Mouse (Mus musculus) liver, adult 2 months (tissue): ENCODE measurements around the gene Bfar. TPM values are rescaled to one million over a fixed set of nuclear protein-coding genes. Genes with fewer than 3 reads are reported as not detected.
"Not testable (repeated sequence)": the region's sequence is repeated elsewhere in the genome, so short reads cannot be mapped to it uniquely, and the experiment has no call there.

ENCODE experiments used
- DNase-seq: peaks from one replicate; pipeline ENCODE4 v3.0.0-alpha.2; 2011; ENCODE audit warnings: low read depth, low spot score; ENCODE audit errors: extremely low read depth
- H3K27ac ChIP-seq: fragments of 200-500 bp; replicated peaks from 2 replicates; pipeline ENCODE4 v1.5.1; 2012; ENCODE audit warnings: low read depth, mild to moderate bottlenecking, control low read depth, inconsistent platforms, low read length; ENCODE audit not compliant: insufficient read depth
- H3K27me3 ChIP-seq: fragments of 200-500 bp; 2 replicates; pipeline ENCODE4 v1.6.1; 2012; ENCODE audit warnings: mild to moderate bottlenecking, moderate library complexity, low read length, inconsistent platforms; ENCODE audit not compliant: control insufficient read depth, insufficient read depth
- H3K36me3 ChIP-seq: fragments of 200-500 bp; 2 replicates; pipeline ENCODE4 v1.6.1; 2012; ENCODE audit warnings: low read length, inconsistent platforms; ENCODE audit not compliant: control insufficient read depth, insufficient read depth
- H3K4me1 ChIP-seq: fragments of 200-500 bp; 2 replicates; pipeline ENCODE4 v1.6.1; 2011; ENCODE audit warnings: low read length; ENCODE audit not compliant: control insufficient read depth, insufficient read depth
- H3K4me3 ChIP-seq: fragments of 200-500 bp; 2 replicates; pipeline ENCODE4 v1.5.1; 2011; ENCODE audit warnings: low read depth, mild to moderate bottlenecking, control low read depth, low read length, moderate library complexity; ENCODE audit not compliant: insufficient read depth
- H3K79me2 ChIP-seq: fragments of 200-500 bp; 2 replicates; pipeline ENCODE4 v1.6.1; 2012; ENCODE audit warnings: inconsistent platforms, mild to moderate bottlenecking, low read length, moderate library complexity; ENCODE audit not compliant: control insufficient read depth, insufficient read depth
- H3K9ac ChIP-seq: fragments of 200-500 bp; 2 replicates; pipeline ENCODE4 v1.6.1; 2012; ENCODE audit warnings: low read depth, mild to moderate bottlenecking, control low read depth, inconsistent platforms, low read length
- CTCF ChIP-seq: fragments of 200-500 bp; IDR thresholded peaks from 2 replicates; pipeline ENCODE4 v1.5.1; 2011; ENCODE audit warnings: low read depth, low read length, control low read depth
- POLR2A ChIP-seq: fragments of 200-500 bp; IDR thresholded peaks from 2 replicates; pipeline ENCODE4 v1.6.1; 2011; ENCODE audit warnings: low read length, control low read depth; ENCODE audit not compliant: insufficient read depth; ENCODE audit errors: extremely low read depth
- WGBS: fragments of 180-500 bp; shearing (Covaris S2); methylation state at CpG from one replicate; pipeline ENCODE4 v1.1.7; 2018; 5-methylcytosine and 5-hydroxymethylcytosine counted together
- polyA plus RNA-seq: library from polyadenylated mRNA; depleted of rRNA; stranded (reverse); fragments of >200 nt; gene quantifications from 2 replicates; pipeline ENCODE4 v1.2.3, GENCODE M21; 2012
- total RNA-seq: library from RNA; depleted of rRNA; stranded (reverse); fragments of >200 nt; gene quantifications from 2 replicates; pipeline ENCODE4 v1.2.3, GENCODE M21; 2014

The Bfar gene
- total and polyA plus RNA-seq, 2 experiments: 23.4 to 44.9 TPM

DNA sequence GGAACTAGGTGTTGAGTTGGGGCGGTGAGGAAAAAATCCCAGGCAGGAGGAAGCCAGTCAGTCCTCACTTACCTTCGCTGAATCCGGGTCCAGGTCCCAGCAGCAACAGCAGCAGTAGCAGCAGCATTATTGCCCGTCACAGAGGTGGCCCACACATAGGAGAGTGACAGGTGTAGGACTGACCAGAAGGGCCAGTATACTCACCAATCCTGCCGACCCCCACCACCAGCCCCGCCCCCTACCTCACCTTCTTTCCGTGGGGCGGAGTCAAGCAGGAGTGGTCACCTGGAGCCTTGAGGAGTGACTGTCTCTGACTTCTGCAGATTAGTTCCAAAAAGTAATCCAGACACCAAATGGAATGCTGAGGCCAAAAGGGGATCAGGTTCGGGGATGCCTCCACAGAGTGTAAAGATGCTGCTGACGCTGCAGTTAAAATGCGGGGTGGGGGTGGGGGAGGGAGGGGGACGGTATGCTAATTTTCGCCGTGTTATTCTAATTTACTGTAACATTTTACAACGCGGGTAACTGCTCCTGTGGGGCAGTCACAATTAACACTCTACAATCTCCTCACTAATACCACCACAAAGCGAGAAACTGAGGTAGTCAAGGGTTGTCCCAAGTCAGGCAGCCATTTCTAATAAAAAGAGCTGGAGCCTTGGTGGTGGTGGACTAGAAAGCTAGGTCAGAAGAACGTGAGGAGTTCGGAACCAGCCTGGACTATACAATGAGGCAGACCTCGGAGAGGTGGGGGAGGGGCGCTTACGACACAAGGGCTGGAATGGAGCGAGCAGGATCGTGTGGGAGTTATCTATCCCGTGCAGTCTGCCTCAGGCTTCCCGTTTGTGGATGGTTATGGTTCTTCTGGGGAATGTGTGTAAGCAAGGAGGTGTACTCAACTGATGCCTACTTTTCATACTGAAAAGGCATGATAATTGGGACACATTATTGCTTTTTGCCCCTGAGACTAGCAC lies 58.9 kb downstream of the Bfar start, which contains the start of gene Pla2g10:
TSS of gene Pla2g10 (minus strand) at position 699 of the 971 bp plus-strand sequence.
- WGBS: 21% methylated on average over 26 of the region's 26 CpGs
- Histone ChIP-seq H3K4me3 (no peak within 1 kb of the TSS), H3K79me2 (no peaks in the 10 kb centered on the region), H3K9ac (no peak within 1 kb of the TSS), H3K27me3 (no peaks in the 10 kb centered on the region), H3K4me1 (peaks cover 3% of the 10 kb centered on the region; the same call in 1 of the 2 replicates), H3K36me3 (no peaks in the 10 kb centered on the region), H3K27ac (no peak within 1 kb of the TSS)
- TF ChIP-seq CTCF (no peak), POLR2A (no peak)
- no peak for DNase-seq

DNA sequence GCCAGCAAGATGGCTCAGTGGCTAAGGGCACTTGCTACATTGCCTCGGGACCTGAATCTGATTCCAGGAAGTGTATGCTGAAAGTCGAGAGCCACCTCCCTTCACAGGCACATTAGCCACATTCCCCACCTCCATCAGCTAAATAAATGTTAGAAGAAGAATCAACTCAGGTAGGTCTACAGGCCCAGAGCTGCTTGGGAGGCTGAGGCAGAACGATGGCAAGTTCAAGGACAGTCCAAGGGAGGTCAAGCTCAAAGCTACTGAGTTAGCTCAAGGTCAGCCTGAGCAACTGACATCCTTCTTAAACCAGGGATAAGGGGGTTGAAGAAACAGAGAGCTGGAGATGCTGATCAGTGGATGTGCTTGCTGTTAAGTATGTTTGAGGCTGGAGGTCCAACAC lies 61.1 kb downstream of the Bfar start:
- Histone ChIP-seq H3K4me1 (peaks cover 3% of the 10 kb centered on the region; the same call in 1 of the 2 replicates), H3K27ac (no peak overlapping the region), H3K9ac (no peak overlapping the region), H3K27me3 (no peaks in the 10 kb centered on the region), H3K36me3 (no peaks in the 10 kb centered on the region), H3K4me3 (no peak overlapping the region), H3K79me2 (no peaks in the 10 kb centered on the region)
- no peak for DNase-seq
- WGBS: 67% methylated on average over 3 of the region's 3 CpGs
- no peak for TF ChIP-seq CTCF
- TF ChIP-seq POLR2A: no peak

DNA sequence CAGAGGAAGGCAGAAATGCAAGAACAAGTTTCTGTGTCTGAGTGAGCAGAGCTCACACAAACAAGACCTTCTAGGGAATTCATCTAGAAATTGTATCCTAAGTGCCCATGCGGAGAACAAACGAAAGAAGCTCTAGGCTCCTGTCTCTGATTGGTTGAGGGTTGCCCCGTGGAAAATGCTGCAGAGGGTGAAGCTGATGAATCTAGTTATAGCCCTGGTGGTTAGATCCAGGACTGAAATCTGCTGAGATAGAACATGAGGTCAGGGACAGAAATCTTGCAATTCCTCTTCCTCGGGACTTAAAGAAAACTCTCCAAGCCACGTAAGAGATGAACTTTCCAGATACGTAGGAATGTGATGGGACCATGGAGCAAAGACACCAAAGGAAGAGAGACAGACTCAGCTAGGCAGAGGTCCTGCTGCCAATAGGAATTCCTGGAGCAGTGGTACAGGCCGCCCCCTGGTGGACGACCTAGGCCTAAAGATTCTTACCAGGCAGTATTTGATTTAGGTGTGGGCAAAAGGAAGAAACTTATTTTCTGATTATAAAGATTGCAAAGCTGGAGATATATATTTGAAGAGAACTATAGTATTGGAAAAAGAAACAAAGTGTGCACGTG lies 62.0 kb downstream of the Bfar start:
- DNase-seq: peak; percentile 39
- WGBS: 22% methylated on average over 9 of the region's 9 CpGs

DNA sequence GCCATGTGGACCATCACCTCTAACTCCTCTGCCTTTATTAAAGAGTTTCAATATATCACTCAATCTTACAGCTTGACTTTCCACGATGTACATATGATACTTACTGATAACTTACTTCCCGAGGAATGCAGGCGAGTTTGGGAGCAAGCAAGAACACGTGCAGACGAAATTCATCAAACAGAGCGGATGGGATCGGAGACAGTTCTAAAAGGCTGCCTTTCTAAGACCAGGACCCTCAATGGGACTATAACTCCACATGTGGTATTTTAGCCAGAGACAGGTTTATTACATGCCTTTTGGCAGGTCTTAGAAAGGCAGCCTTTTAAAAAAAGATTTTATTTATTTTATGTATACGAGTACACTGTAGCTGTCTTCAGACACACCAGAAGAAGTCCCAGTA lies 64.3 kb downstream of the Bfar start:
- WGBS: 83% methylated on average over 8 of the region's 8 CpGs

More for the DNA sequence above, 62.0 kb downstream of the Bfar start:
- H3K79me2 ChIP-seq: no peaks in the 10 kb centered on the region
- no peaks in the 10 kb centered on the region for H3K36me3 ChIP-seq
- peak; percentile 91 for TF ChIP-seq CTCF
- no peak for TF ChIP-seq POLR2A
- H3K27ac ChIP-seq: no peak overlapping the region
- H3K4me1 ChIP-seq: peaks cover 3% of the 10 kb centered on the region; the same call in 1 of the 2 replicates
- H3K27me3 ChIP-seq: no peaks in the 10 kb centered on the region
- H3K9ac ChIP-seq: no peak overlapping the region
- H3K4me3 ChIP-seq: no peak overlapping the region

DNA sequence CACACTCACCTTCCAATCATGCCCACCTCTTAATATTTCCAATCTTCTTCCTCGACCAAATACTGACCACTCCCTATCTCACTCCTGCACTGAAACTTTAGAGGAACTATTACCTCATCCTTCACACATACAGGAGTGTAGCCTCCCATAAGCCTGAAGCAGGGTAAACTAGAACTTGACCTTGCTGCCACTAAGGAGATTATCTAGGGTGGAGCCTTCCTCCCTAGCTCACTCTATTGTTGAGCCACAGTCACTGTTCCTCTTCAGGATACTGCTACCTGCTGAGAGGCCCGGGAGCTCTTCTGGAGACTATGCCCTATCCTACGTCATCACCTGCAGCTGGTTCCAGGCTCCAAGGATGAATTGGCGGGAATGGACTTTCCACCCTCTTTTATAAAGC lies 67.4 kb downstream of the Bfar start:
- DNase-seq: not testable (repeated sequence)
- 71% methylated on average over 4 of the region's 4 CpGs for WGBS

More for the DNA sequence above, 64.3 kb downstream of the Bfar start:
- Histone ChIP-seq H3K79me2 (no peaks in the 10 kb centered on the region), H3K27me3 (no peaks in the 10 kb centered on the region), H3K9ac (no peak overlapping the region), H3K27ac (no peak overlapping the region), H3K36me3 (no peaks in the 10 kb centered on the region), H3K4me3 (no peak overlapping the region), H3K4me1 (0 out of 2 replicates have a peak, but pooled peaks cover under 1% of the 10 kb centered on the region)
- no peak for DNase-seq
- no peak for TF ChIP-seq CTCF
- no peak for TF ChIP-seq POLR2A

DNA sequence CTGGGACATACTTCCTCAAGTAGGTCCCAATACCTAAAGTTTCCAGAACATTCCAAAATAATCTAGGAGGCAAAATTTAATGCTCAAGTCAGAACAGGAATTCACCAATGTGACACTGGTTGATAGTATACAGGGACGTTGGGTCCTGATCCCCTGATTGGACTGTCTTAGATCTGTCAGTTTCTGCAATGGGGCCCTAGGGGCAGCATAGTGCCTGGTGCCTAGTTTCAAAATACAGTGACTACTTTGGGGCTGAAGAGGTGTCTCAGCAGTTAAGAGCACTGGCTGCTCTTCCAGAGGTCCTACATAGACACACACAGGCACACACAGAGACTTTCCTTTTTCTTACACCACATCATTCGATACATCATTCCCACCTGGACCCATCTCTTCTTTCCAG lies 69.2 kb downstream of the Bfar start:
- 75% methylated on average over 2 of the region's 2 CpGs for WGBS
- TF ChIP-seq POLR2A: no peak
- TF ChIP-seq CTCF: no peak
- Histone ChIP-seq H3K27ac (no peak overlapping the region), H3K9ac (no peak overlapping the region), H3K36me3 (no peaks in the 10 kb centered on the region), H3K4me3 (no peak overlapping the region), H3K79me2 (no peaks in the 10 kb centered on the region), H3K27me3 (no peaks in the 10 kb centered on the region), H3K4me1 (no peaks in the 10 kb centered on the region)
- no peak for DNase-seq

More for the DNA sequence above, 67.4 kb downstream of the Bfar start:
- not testable (repeated sequence) for H3K4me1 ChIP-seq, H3K27ac ChIP-seq, H3K79me2 ChIP-seq, H3K27me3 ChIP-seq, H3K9ac ChIP-seq, H3K36me3 ChIP-seq, H3K4me3 ChIP-seq
